Mouse (Mus musculus): ENCODE measurements around the gene Actn1.

The Actn1 gene

GRCm38 (mm10) chr12:80136264-80136930 is 123.8 kb downstream of the Actn1 start:
- DNase-seq (ENCODE audit: low spot score in 2 of 2) = no peak

GRCm38 (mm10) chr12:80135173-80135572 is 125.0 kb downstream of the Actn1 start:
- DNase-seq (ENCODE audit: low spot score in 2 of 2) = no peak

GRCm38 (mm10) chr12:80133011-80133545 is 127.1 kb downstream of the Actn1 start:
- DNase-seq (ENCODE audit: low spot score in 2 of 2) = no peak

GRCm38 (mm10) chr12:80132250-80133003 is 127.7 kb downstream of the Actn1 start:
- DNase-seq (ENCODE audit: low spot score in 2 of 2) = peak; percentile 80 to 84

- DNase-seq (ENCODE audit: low spot score in 2 of 2) = peak in 1 of 2 experiments; percentile 37
Measured at GRCm38 (mm10) chr12:80131359-80132249, 128.6 kb downstream of the Actn1 start.

- DNase-seq (ENCODE audit: low spot score in 2 of 2) = peak; percentile 67 to 78
Measured at GRCm38 (mm10) chr12:80130558-80131358, 129.4 kb downstream of the Actn1 start.

- peak; percentile 57 to 75 for DNase-seq (ENCODE audit: low spot score in 2 of 2)
Measured at GRCm38 (mm10) chr12:80129531-80129930, 130.6 kb downstream of the Actn1 start.

- DNase-seq (ENCODE audit: low spot score in 2 of 2) = no peak
Measured at GRCm38 (mm10) chr12:80127191-80127762, 132.9 kb downstream of the Actn1 start.

GRCm38 (mm10) chr12:80125316-80125715 is 134.9 kb downstream of the Actn1 start:
- DNase-seq (ENCODE audit: low spot score in 2 of 2) = no peak

- DNase-seq (ENCODE audit: low spot score in 2 of 2) = no peak
Measured at GRCm38 (mm10) chr12:80124756-80125155, 135.4 kb downstream of the Actn1 start.

GRCm38 (mm10) chr12:80124211-80124610 is 136.0 kb downstream of the Actn1 start:
- no peak for DNase-seq (ENCODE audit: low spot score in 2 of 2)

- no peak for DNase-seq (ENCODE audit: low spot score in 2 of 2)
Measured at GRCm38 (mm10) chr12:80123227-80123803, 136.9 kb downstream of the Actn1 start.

- no peak for DNase-seq (ENCODE audit: low spot score in 2 of 2)
Measured at GRCm38 (mm10) chr12:80121438-80121837, 138.7 kb downstream of the Actn1 start.

- no peak for DNase-seq (ENCODE audit: low spot score in 2 of 2)
Measured at GRCm38 (mm10) chr12:80118588-80118987, 141.6 kb downstream of the Actn1 start.

All from spleen, postnatal 36 days (tissue).